Mouse (Mus musculus) neural tube, embryonic 15.5 days (tissue): ENCODE data around the gene Qdpr. TPM values are rescaled to one million over a fixed set of nuclear protein-coding genes. Genes with fewer than 3 reads are reported as not detected.

Source experiments
- polyA plus RNA-seq: library from polyadenylated mRNA; unstranded; fragments of >200 nt; fragmentation: Nextera tagmentation; extraction: Ambion mirVana; gene quantifications from 2 replicates; pipeline ENCODE4 v1.2.1, GENCODE M21; 2015

Qdpr gene
- polyA plus RNA-seq, 1 experiment from 2014 or later, result 143 TPM

Other genes starting within 250 kb of the Qdpr start
- not detected in 2 replicates for gene Clrn2, start 3.5 kb upstream of the Qdpr start, polyA plus RNA-seq
- 33.5 and 43.9 TPM in 2 replicates for gene Lap3, start 43.1 kb upstream of the Qdpr start, polyA plus RNA-seq
- gene Med28, start 70.0 kb upstream of the Qdpr start, polyA plus RNA-seq, result 240 and 257 TPM in 2 replicates
- gene Fam184b, start 189.4 kb upstream of the Qdpr start, polyA plus RNA-seq, result 11.7 and 13.6 TPM in 2 replicates
- gene Ncapg, start 219.7 kb upstream of the Qdpr start, polyA plus RNA-seq, result 5.3 and 15.0 TPM in 2 replicates